Mouse (Mus musculus): Measurements from ENCODE around the gene Klk13. TPM values are rescaled to one million over a fixed set of nuclear protein-coding genes. Genes with fewer than 3 reads are reported as not detected.

The Klk13 gene
- polyA plus RNA-seq, 1 experiment from 2014 or later: not detected

- no peak for ATAC-seq
- no peak overlapping the region for H3K27ac ChIP-seq
- H3K9ac ChIP-seq: no peak overlapping the region
- no peak overlapping the region for H3K4me2 ChIP-seq
- no peaks in the 10 kb centered on the region for H3K27me3 ChIP-seq
- WGBS: 37% methylated on average over 6 of the region's 6 CpGs
- H3K36me3 ChIP-seq (ENCODE audit: poor library complexity, severe bottlenecking): no peaks in the 10 kb centered on the region
- no peaks in the 10 kb centered on the region for H3K4me1 ChIP-seq
- H3K4me3 ChIP-seq: no peak overlapping the region
- H3K9me3 ChIP-seq (replicated peaks): no peaks in the 10 kb centered on the region
These were observed 62.4 kb downstream of the Klk13 start for GRCm38 (mm10) chr7:43774802-43775201.

GRCm38 (mm10) chr7:43775311-43776057 is 63.1 kb downstream of the Klk13 start:
- H3K27ac ChIP-seq: no peak overlapping the region
- no peak overlapping the region for H3K4me2 ChIP-seq
- no peak overlapping the region for H3K4me3 ChIP-seq
- H3K9ac ChIP-seq: no peak overlapping the region
- no peaks in the 10 kb centered on the region for H3K9me3 ChIP-seq (replicated peaks)
- WGBS: 43% methylated on average over 7 of the region's 7 CpGs
- ATAC-seq: no peak
- H3K36me3 ChIP-seq (ENCODE audit: poor library complexity, severe bottlenecking): no peaks in the 10 kb centered on the region
- H3K4me1 ChIP-seq: no peaks in the 10 kb centered on the region
- H3K27me3 ChIP-seq: no peaks in the 10 kb centered on the region

- 85% methylated on average over 5 of the region's 5 CpGs for WGBS
- Histone ChIP-seq H3K9me3 (replicated peaks) (no peaks in the 10 kb centered on the region), H3K27me3 (no peaks in the 10 kb centered on the region), H3K36me3 (ENCODE audit: poor library complexity, severe bottlenecking) (no peaks in the 10 kb centered on the region), H3K27ac (no peak overlapping the region), H3K9ac (no peak overlapping the region), H3K4me2 (no peak overlapping the region), H3K4me1 (no peaks in the 10 kb centered on the region), H3K4me3 (no peak overlapping the region)
- ATAC-seq: no peak
These were observed 64.1 kb downstream of the Klk13 start for GRCm38 (mm10) chr7:43776506-43776905.

Other genes with a start within 250 kb of the Klk13 start
- 4.2 and 4.9 TPM in 2 replicates for gene Vsig10l, start 249.4 kb upstream of the Klk13 start, polyA plus RNA-seq (2015; fragmentation: Nextera tagmentation; extraction: Ambion mirVana)
- gene Iglon5, start 222.5 kb upstream of the Klk13 start, polyA plus RNA-seq (2015; fragmentation: Nextera tagmentation; extraction: Ambion mirVana): 3.7 and 4.9 TPM in 2 replicates
- gene 4931406B18Rik, start 206.6 kb upstream of the Klk13 start, polyA plus RNA-seq (2015; fragmentation: Nextera tagmentation; extraction: Ambion mirVana): not detected in 2 replicates
- gene Cd33, start 168.1 kb upstream of the Klk13 start, polyA plus RNA-seq (2015; fragmentation: Nextera tagmentation; extraction: Ambion mirVana): 0.57 and 1.5 TPM in 2 replicates
- gene Zfp658, start 150.3 kb upstream of the Klk13 start, polyA plus RNA-seq (2015; fragmentation: Nextera tagmentation; extraction: Ambion mirVana): 8.8 and 9.4 TPM in 2 replicates
- 13.2 and 16.0 TPM in 2 replicates for gene Zfp719, start 133.0 kb upstream of the Klk13 start, polyA plus RNA-seq (2015; fragmentation: Nextera tagmentation; extraction: Ambion mirVana)
- 0.37 and 0.67 TPM in 2 replicates for gene Zfp819, start 105.4 kb upstream of the Klk13 start, polyA plus RNA-seq (2015; fragmentation: Nextera tagmentation; extraction: Ambion mirVana)
- gene Ceacam18, start 77.9 kb upstream of the Klk13 start, polyA plus RNA-seq (2015; fragmentation: Nextera tagmentation; extraction: Ambion mirVana): not detected in 2 replicates
- gene Siglece, start 52.4 kb upstream of the Klk13 start, polyA plus RNA-seq (2015; fragmentation: Nextera tagmentation; extraction: Ambion mirVana): 0.17 and 0.28 TPM in 2 replicates
- 20.2 and 23.1 TPM in 2 replicates for gene Ctu1, start 40.6 kb upstream of the Klk13 start, polyA plus RNA-seq (2015; fragmentation: Nextera tagmentation; extraction: Ambion mirVana)
- not detected in 2 replicates for gene Klk14, start 22.1 kb upstream of the Klk13 start, polyA plus RNA-seq (2015; fragmentation: Nextera tagmentation; extraction: Ambion mirVana)
- gene Klk12, start 56.3 kb downstream of the Klk13 start, polyA plus RNA-seq (2015; fragmentation: Nextera tagmentation; extraction: Ambion mirVana): not detected in 2 replicates
- gene Klk11, start 62.0 kb downstream of the Klk13 start, polyA plus RNA-seq (2015; fragmentation: Nextera tagmentation; extraction: Ambion mirVana): not detected in 2 replicates
- not detected in 2 replicates for gene Klk10, start 68.5 kb downstream of the Klk13 start, polyA plus RNA-seq (2015; fragmentation: Nextera tagmentation; extraction: Ambion mirVana)
- not detected in 2 replicates for gene Klk9, start 79.3 kb downstream of the Klk13 start, polyA plus RNA-seq (2015; fragmentation: Nextera tagmentation; extraction: Ambion mirVana)
- gene Klk8, start 85.0 kb downstream of the Klk13 start, polyA plus RNA-seq (2015; fragmentation: Nextera tagmentation; extraction: Ambion mirVana): 4.8 and 5.5 TPM in 2 replicates
- gene Klk7, start 98.7 kb downstream of the Klk13 start, polyA plus RNA-seq (2015; fragmentation: Nextera tagmentation; extraction: Ambion mirVana): not detected in 2 replicates
- gene Klk6, start 111.9 kb downstream of the Klk13 start, polyA plus RNA-seq (2015; fragmentation: Nextera tagmentation; extraction: Ambion mirVana): not detected in 2 replicates
- gene Klk5, start 129.4 kb downstream of the Klk13 start, polyA plus RNA-seq (2015; fragmentation: Nextera tagmentation; extraction: Ambion mirVana): not detected in 2 replicates
- 0.14 TPM in 1 of 2 replicates, not detected in the other for gene Klk4, start 168.6 kb downstream of the Klk13 start, polyA plus RNA-seq (2015; fragmentation: Nextera tagmentation; extraction: Ambion mirVana)
- not detected in 2 replicates for gene Klk15, start 221.2 kb downstream of the Klk13 start, polyA plus RNA-seq (2015; fragmentation: Nextera tagmentation; extraction: Ambion mirVana)
- not detected in 2 replicates for gene Klk1b8, start 238.1 kb downstream of the Klk13 start, polyA plus RNA-seq (2015; fragmentation: Nextera tagmentation; extraction: Ambion mirVana)

Data from forebrain, embryonic 13.5 days (tissue).